Mouse (Mus musculus) inflammation-experienced regulatory T-cells, adult 6 months (primary cell): ENCODE data around the gene L3hypdh. TPM values are rescaled to one million over a fixed set of nuclear protein-coding genes. Genes with fewer than 3 reads are reported as not detected.

Experiments
- ATAC-seq: one replicate; pipeline ENCODE4 v1.8.0; 2017
- polyA plus RNA-seq, 3 experiments: library from polyadenylated mRNA; unstranded; fragments of 100-300 nt; shearing (Covaris generic); gene quantifications; one replicate each; pipeline ENCODE4 v1.2.1; 2017

The L3hypdh gene
- under 1 TPM in 2 of 3 experiments, not detected in 1; 0.17 to 0.30 TPM for polyA plus RNA-seq

GRCm38 (mm10) chr12:72085329-72086165, at the start of gene L3hypdh, which contains the start of gene Jkamp:
Gene L3hypdh, minus strand, starts transcription at chr12:72085439.
Gene Jkamp, plus strand, starts transcription at chr12:72085589.
- peak; percentile 93 for ATAC-seq

GRCm38 (mm10) chr12:72129203-72129602, 44.0 kb upstream of the L3hypdh start:
- ATAC-seq: no peak

DNA sequence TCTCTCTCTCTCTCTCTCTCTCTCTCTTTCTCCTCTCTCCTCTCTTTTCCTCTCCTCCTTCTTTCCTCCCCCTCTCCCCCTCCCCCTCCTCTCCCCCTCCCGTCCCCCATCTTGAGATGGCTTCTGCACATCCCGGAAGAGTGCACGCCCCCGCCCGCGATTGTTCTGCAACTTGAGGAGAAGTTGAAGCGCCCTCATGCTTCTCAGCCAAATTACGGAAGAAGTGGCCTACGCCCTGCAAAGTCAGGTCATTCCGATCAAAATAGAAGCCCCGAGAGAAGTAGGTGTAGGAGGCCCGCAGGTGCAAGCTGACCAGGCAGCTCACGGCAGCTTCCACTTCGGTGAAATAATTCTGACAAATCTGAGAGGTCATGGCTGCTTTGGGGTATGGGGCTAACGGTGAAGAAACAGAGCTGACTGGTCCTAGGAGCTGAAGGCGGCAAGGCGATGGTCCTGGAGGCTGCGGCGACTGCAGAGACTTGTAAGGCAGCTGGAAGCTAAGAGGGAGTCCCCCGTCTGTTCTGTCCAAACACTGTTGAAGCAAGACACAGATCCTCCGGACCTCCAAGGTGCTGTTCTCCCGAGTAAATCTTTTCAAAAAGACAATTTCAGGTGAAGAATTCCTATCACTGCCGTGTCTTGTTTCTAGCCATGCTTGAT, 30.6 kb upstream of the L3hypdh start:
- ATAC-seq: no peak

GRCm38 (mm10) chr12:72115126-72115525, 29.9 kb upstream of the L3hypdh start:
- no peak for ATAC-seq

DNA sequence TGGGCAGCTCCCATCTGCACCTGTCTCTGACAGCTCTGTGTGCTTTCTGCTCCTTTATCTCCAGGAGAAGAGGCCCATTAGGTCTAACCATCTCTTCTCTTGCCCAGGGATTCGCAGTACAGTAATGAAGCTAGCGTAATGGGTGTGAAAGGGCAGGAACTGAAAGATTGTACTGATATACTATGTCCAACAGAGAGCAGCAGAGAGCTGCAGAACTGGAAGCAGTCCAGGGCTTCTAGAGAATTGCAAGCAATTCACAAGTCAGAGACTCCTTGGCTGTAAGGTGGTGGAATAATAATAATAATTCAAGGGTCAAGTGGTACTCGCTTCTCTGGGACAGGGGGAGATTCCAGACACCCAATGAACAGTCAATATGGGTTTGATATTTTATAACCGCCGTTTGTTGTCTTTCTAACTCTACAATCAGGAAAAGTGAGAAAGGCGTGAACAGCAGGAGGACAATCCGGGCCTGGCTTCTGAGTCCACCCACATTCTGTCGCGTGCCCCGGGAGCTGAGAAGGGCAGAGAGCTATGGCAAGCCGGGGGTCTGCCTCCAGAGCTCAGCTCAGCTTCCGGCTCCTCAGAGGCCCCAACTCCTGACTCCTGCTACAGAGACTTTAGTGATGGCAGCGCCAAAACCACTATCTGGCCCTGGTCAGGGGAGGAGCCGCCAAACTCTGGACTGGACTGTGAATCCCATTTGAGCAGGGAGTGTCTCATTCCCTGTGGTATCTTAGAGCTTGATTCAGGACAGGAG, 19.5 kb upstream of the L3hypdh start:
- peak; percentile 80 for ATAC-seq

- ATAC-seq: no peak
Measured at GRCm38 (mm10) chr12:72104027-72104426, 18.8 kb upstream of the L3hypdh start.

DNA sequence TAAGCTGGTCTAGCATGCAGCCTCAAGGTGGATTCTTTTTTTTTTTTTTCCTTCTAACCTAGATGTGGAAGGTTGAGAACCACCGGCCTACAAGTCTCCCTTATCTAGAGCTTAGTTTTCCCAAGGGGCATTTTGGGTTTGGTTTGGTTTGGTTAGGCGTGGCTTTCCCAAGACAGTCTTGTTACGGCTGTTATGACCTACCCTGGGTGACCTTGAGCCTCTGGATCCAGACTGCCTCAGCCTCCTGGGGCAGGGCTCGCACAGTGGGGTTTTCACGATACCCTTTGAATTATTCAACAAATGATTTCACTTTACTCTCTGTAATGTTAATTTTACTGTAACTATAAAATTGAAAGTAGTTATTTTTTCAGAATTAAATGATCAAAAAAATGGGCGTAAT, 17.5 kb upstream of the L3hypdh start:
- no peak for ATAC-seq

DNA sequence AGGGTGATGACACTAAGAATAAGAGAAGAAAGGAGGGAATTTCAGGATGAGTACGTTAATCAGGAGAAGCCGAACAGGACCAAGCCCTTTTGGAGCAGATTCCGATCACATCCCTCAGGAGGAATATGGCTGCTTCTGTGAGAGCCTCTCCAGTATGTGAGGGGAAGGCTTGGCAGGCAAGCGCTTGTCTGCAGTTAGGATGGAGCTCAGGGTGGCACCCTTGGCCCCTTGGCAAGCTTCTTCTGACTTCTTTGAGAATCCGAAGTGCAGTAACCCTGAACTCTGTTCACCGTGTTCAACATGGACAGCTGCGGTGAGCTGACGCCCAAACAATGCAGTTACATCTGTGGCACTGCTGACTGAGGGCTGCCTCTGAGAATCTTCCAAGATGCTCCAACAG, 11.7 kb upstream of the L3hypdh start:
- ATAC-seq: no peak

DNA sequence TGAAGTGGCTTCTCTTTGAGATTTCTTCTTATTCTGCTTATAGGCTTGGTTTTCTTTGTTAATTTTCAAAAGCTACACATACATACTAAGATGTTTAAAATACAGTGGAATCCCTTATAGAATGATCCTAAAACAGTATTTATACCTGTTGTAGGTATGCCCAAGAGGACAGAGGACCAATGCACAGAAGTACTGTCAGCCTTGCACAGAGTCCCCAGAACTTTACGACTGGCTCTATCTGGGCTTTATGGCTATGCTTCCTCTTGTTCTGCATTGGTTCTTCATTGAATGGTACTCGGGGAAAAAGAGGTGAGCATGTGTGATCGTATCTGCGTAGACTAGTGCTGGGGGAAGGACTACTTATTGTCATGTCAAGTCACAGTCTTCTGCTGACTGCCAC, 4.6 kb upstream of the L3hypdh start:
- ATAC-seq: no peak

DNA sequence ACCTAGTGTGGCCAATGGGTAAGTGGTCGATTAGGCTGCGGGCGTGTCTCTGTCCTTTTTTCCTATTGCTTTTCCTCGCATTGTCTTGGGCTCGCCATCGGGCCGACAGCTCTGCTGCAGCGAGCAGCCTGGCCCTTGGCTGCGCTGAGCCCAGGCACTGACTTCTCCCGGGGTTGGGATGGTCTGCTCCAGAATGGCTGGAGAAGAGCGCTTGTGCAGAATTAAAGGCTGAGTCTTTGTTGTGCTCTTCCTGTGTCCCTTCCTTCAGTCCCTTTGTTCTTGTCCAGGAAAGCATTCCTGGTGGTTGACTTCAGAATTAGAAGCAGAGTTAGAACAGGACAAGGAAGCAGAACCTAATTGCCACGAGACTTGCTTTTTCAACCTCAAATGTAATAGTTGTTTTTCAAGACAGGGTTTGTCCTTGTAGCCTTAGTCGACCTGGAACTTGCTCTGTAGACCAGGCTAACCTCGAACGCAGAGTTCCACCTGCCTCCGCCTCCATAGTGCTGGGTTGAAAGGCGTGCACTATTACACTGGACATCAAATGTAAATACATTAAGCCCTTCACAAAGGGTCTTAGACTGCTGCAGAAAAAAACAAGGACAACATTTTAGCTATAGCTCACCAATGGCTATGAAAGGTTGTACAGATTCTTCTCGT, 1.1 kb upstream of the L3hypdh start:
- peak; percentile 6 for ATAC-seq

DNA sequence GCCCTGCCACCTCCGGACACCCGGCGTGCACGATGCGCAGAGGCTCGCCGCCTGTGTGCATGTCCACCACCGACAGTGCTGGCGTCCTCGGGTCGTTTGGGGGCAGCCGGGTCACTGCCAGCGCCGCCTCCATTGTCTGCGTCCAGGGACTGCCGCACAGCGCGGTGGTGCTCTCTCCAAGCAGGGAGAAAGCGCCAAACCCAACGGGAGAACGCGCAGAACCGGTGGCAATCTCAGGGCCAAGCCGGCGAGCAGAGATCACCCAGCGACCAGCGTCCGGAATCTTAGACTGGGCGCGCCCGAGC, 263 bp downstream of the L3hypdh start:
- peak; percentile 3 for ATAC-seq

DNA sequence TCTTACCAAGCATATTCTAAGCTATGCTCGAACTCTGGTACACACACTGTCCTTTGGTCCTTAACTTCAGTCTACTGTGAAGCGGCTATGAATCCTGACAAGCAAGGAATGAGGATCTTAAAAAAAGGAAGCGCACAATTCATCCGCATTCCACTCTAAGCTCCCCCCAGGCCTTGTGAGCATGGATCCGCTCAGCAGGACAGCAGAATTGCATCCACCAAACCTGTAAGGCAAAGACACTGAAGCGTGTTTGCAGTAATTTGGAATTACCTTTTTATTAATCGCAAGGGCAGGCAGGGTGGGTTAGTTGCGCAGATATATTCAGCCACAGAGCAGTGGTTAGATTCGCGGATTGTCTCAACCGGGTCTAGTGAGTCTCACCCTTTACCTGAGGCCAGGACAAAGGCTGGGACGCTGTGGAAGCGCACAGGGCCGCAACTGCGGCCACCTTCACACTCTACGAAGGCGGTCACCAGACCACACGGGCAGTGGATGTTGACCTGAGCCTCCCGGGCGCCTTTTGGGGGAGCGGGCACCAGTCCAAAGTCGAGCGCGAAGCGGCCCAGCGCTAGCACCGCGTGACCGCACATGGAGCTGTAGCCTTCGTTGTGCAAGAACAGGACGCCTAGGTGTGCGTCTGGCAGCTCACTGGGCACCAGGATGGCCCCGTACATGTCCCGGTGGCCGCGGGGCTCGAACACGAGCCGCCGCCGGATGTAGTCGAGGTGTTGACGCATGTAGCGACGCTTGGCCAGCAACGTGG, 797 bp downstream of the L3hypdh start:
- ATAC-seq: peak; percentile 0

- no peak for ATAC-seq
Measured at GRCm38 (mm10) chr12:72083265-72083664, 2.0 kb downstream of the L3hypdh start.

- ATAC-seq: no peak
Measured at GRCm38 (mm10) chr12:72082370-72082769, 2.9 kb downstream of the L3hypdh start.

DNA sequence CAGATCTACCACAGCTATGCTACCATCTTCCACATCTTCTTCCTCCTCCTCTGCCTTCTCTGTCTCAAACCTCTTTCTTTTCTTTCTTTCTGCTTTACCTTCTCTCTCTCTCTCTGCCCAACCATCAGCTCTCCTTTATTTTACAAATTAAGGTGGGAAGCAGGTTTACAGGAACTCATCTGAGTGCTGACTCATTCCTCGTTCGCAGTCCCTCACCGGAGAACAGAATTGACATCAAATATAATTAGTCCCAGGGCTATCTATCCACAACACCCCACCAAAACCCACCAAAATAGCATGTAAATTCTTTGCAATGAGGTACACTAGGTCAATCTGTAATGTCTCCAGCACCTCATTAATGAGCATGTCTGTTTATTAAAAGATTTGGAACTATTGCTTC, 3.3 kb downstream of the L3hypdh start:
- no peak for ATAC-seq

DNA sequence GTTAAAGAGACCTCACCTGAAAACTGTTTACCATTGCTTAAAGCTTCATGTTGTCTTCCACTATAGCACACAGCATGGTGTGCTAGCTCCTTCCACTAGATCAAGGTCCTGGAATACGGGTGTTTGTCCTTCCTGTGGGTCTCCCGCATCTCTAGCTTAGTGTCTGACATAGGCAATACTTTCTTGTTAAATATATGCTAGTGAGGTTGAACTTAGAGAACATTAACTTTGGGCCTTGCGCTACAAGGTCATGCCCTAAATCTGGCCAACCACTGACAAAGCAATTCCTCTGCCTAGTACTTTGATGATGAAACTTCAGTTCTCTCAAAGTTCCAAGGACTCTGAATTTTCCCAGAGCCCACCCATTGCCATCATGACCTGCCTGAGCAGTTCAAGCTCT, 7.0 kb downstream of the L3hypdh start:
- no peak for ATAC-seq

- ATAC-seq: peak; percentile 92
Measured at GRCm38 (mm10) chr12:72070327-72071269, 14.6 kb downstream of the L3hypdh start, which contains the start of gene Gpr135. Gene Gpr135, minus strand, starts transcription at chr12:72071125.

DNA sequence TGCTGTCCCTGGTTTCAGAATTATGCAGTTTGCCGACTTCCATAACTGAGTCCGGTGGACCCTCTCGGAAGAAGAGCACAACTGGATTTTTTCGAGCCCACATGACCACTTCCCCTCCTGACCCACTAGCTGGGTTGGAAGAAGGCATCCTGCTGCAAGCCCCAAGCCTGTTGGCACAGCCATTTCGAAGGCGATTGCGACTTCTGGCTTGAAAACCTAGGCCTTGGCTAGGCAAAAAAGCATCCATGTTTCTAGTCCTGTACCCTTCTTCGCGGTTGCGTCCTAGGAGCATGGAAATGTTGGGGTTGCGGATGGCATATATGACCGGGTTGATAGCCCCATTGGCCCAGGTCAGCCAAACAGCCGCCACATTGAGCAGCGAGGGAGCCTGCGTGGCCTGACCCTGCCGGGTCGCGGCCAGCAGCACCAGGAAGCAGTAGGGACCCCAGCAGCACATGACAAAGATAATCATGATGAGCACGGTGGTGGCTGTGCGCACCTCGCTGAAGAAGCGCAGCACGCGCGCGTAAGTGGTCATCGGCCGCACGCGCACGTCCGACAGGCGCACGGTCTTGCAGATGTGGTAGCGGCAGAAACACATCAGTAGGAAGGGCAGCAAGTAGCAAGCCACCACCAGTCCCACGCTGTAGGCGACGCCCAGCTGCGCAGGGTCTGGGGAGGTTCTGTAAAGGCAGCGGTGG, 15.5 kb downstream of the L3hypdh start:
- peak; percentile 24 for ATAC-seq

- ATAC-seq: no peak
Measured at GRCm38 (mm10) chr12:72057780-72058179, 27.5 kb downstream of the L3hypdh start.

DNA sequence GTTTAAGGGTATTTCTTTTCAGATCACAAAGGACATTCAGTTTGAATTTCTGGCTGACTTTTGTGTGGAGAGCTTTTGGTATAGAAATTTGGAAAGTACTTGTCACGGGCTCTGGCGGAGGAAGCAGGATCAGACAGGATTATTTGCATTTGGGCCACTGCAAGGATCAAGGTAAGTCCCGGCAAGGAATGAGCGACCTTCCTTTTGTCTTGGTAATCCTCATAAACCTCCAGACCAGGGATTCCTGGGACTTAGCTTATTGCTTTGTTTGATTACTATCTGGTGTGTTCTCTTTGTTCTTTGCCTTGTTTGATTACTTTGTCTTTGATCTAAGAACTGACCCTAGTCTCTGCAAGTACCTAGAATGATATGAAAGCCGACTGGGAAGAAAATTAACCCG, 31.4 kb downstream of the L3hypdh start:
- ATAC-seq: no peak
